In the genomic region with DNA sequence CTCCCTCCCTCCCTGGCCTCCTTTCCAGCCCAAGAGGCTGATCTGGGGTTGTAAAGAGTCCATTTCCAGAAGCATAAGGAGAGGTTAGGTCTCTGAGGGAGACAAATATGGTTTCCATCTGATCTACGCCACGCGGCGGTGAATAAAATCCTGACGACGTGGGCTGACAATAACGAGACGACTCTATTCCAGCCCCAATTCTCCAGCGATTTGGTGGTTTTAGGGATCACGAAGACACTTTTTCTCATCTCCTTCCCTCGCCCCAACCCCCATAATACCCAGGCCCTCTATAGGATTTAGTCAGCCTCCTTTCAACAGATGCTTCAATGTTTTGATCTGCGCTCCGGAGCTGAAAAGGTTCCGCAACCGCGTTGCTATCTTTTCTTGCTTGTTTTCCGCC, we compare ENCODE assay signal across 8 mouse cellular contexts. TPM values are rescaled to one million over a fixed set of nuclear protein-coding genes. Genes with fewer than 3 reads are reported as not detected.
DNase-seq lines count a peak whose midpoint lies in the region; ATAC-seq and TF ChIP-seq lines count a peak whose summit lies in the region.

No protein-coding gene starts in this region.

- H3K4me2 ChIP-seq in forebrain, embryonic 15.5 days (replicated peaks) = peak overlapping the region; percentile 56
- H3K4me2 ChIP-seq in liver, embryonic 15.5 days = peak overlapping the region; percentile 35

- 0 out of 2 replicates have a peak, but pooled peaks have one; percentile 26 for ATAC-seq in frontal cortex, adult (ENCODE audit: low TSS enrichment)
- no peak for ATAC-seq in forebrain, embryonic 15.5 days (replicated peaks)
- no peak for ATAC-seq in liver, embryonic 15.5 days (ENCODE audit: insufficient read depth)

- no peaks in the 10 kb centered on the region for H3K9me3 ChIP-seq in ES-Bruce4 (replicated peaks; ENCODE audit: control insufficient read depth, insufficient read depth, low read length, poor library complexity, severe bottlenecking)
- no peaks in the 10 kb centered on the region for H3K9me3 ChIP-seq in forebrain, embryonic 15.5 days
- no peaks in the 10 kb centered on the region for H3K9me3 ChIP-seq in liver, embryonic 15.5 days (replicated peaks)

- WGBS in forebrain, embryonic 15.5 days = 3% methylated on average over 17 of the region's 17 CpGs
- 2% methylated on average over 17 of the region's 17 CpGs for WGBS in liver, embryonic 15.5 days (ENCODE audit: insufficient replicate concordance)

- intact Hi-C loops in gastrocnemius, postnatal 36 days (cut with DNase I) = no loop called here

- TF ChIP-seq EP300 in ES-Bruce4 (IDR thresholded peaks at IDR 0.05; ENCODE audit: insufficient read depth, low read depth, low read length) = no peak

- no peak for TF ChIP-seq POLR2A in ES-Bruce4 (IDR thresholded peaks at IDR 0.05; ENCODE audit: insufficient read depth, low read length)

- DNase-seq in frontal cortex, postnatal 14 days (ENCODE audit: low spot score in 2 of 2) = no peak
- no peak for DNase-seq in urinary bladder, postnatal 25 days (ENCODE audit: low spot score)
- no peak for DNase-seq in thymus, postnatal 10 days (ENCODE audit: low spot score in 2 of 2)
- no peak for DNase-seq in gastrocnemius, postnatal 36 days

- no peak overlapping the region for H3K27ac ChIP-seq in ES-Bruce4 (ENCODE audit: insufficient read depth, low read length)
- H3K27ac ChIP-seq in forebrain, embryonic 15.5 days (replicated peaks) = peak overlapping the region; percentile 66
- no peak overlapping the region for H3K27ac ChIP-seq in liver, embryonic 15.5 days (replicated peaks)

- H3K4me3 ChIP-seq in ES-Bruce4 (ENCODE audit: low read depth, low read length) = peak overlapping the region; percentile 29
- H3K4me3 ChIP-seq in forebrain, embryonic 15.5 days = peak overlapping the region; percentile 28
- 0 out of 2 replicates have a peak overlapping the region, but pooled peaks have one; percentile 2 for H3K4me3 ChIP-seq in liver, embryonic 15.5 days (replicated peaks)

- H3K4me1 ChIP-seq in ES-Bruce4 (ENCODE audit: control insufficient read depth, insufficient read depth, low read length) = peaks cover 2% of the 10 kb centered on the region
- H3K4me1 ChIP-seq in forebrain, embryonic 15.5 days = peaks cover 52% of the 10 kb centered on the region
- 0 out of 2 replicates have a peak, but pooled peaks cover 5% of the 10 kb centered on the region for H3K4me1 ChIP-seq in liver, embryonic 15.5 days (replicated peaks)

- H3K36me3 ChIP-seq in ES-Bruce4 (ENCODE audit: control insufficient read depth, insufficient read depth, low read length, poor library complexity, severe bottlenecking) = no peaks in the 10 kb centered on the region
- no peaks in the 10 kb centered on the region; the same call in 1 of the 2 replicates for H3K36me3 ChIP-seq in forebrain, embryonic 15.5 days
- no peaks in the 10 kb centered on the region for H3K36me3 ChIP-seq in liver, embryonic 15.5 days (replicated peaks)

- H3K9ac ChIP-seq in ES-Bruce4 (ENCODE audit: low read depth, poor library complexity, severe bottlenecking) = no peak overlapping the region
- H3K9ac ChIP-seq in forebrain, embryonic 15.5 days (replicated peaks) = peak overlapping the region; percentile 41
- H3K9ac ChIP-seq in liver, embryonic 15.5 days = no peak overlapping the region

- H3K27me3 ChIP-seq in ES-Bruce4 (ENCODE audit: control insufficient read depth, insufficient read depth, low read length, poor library complexity, severe bottlenecking) = peaks cover 16% of the 10 kb centered on the region
- peaks cover 15% of the 10 kb centered on the region; the same call in 1 of the 2 replicates for H3K27me3 ChIP-seq in forebrain, embryonic 15.5 days
- peaks cover 99% of the 10 kb centered on the region for H3K27me3 ChIP-seq in liver, embryonic 15.5 days

- no peak for TF ChIP-seq CTCF in ES-Bruce4 (IDR thresholded peaks at IDR 0.05; ENCODE audit: low read depth, low read length)

RNA-seq across cellular contexts. Expression of a gene that starts 19.3 kb away (rescaled TPM):
- 1.6 and 2.5 TPM in 2 replicates for polyA plus RNA-seq in ES-Bruce4 (2011; ENCODE audit: insufficient read depth, insufficient read length, low read depth, missing spikeins)
- polyA plus RNA-seq in forebrain, embryonic 15.5 days (2015; fragmentation: Nextera tagmentation; extraction: Ambion mirVana) = 45.0 and 57.0 TPM in 2 replicates
- not detected in 2 replicates for polyA plus RNA-seq in liver, embryonic 15.5 days (2015; fragmentation: Nextera tagmentation; extraction: Ambion mirVana)
- total RNA-seq in gastrocnemius, postnatal 36 days (2021) = not detected

Comparison
In these comparisons a context has a peak if more than half of its experiments do, and no peak if none do; other contexts are left out.
1. RNA of a gene that starts 19.3 kb away (polyA plus RNA-seq): 45.0 to 57.0 TPM in forebrain, embryonic 15.5 days; 1.6 to 2.5 TPM in ES-Bruce4 and not detected in liver, embryonic 15.5 days; every median in the first group is over 10 times any median in the second.
2. Peak in every context shown above with its lines, with median percentiles within 50 percentile points of each other: H3K4me3 ChIP-seq.